Mouse (Mus musculus): Measurements from ENCODE around the gene Cdc73. TPM values are rescaled to one million over a fixed set of nuclear protein-coding genes. Genes with fewer than 3 reads are reported as not detected.

The Cdc73 gene
- polyA plus RNA-seq, 1 experiment from 2014 or later = 18.2 TPM

DNA sequence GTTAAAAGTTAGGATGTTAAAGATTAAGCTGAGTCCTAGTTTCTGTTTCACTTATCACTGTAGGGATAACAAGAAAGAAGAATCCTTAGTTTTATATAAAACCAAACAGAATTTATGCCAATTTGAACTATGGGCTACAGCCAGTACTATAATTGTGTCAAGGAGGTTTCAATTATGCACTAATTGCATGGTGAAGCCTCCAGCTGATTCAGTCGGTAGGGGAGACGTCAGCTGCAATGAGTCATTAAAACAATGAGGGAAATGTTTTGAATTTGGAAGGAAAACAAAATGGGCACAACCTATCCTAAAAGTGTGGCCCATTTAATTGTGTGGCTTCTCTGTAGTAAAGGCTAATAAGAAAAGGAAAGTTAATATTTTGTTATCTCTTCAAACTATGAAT, 82.9 kb downstream of the Cdc73 start:
- H3K27me3 ChIP-seq (replicated peaks) = no peaks in the 10 kb centered on the region
- no peak overlapping the region for H3K4me2 ChIP-seq
- no peaks in the 10 kb centered on the region; the same call in 1 of the 2 replicates for H3K36me3 ChIP-seq (replicated peaks)
- no peak overlapping the region for H3K9ac ChIP-seq
- no peaks in the 10 kb centered on the region for H3K4me1 ChIP-seq
- H3K9me3 ChIP-seq = no peaks in the 10 kb centered on the region
- ATAC-seq (replicated peaks) = no peak
- no peak overlapping the region for H3K4me3 ChIP-seq
- H3K27ac ChIP-seq = no peak overlapping the region
- 54% methylated on average over 2 of the region's 2 CpGs for WGBS

DNA sequence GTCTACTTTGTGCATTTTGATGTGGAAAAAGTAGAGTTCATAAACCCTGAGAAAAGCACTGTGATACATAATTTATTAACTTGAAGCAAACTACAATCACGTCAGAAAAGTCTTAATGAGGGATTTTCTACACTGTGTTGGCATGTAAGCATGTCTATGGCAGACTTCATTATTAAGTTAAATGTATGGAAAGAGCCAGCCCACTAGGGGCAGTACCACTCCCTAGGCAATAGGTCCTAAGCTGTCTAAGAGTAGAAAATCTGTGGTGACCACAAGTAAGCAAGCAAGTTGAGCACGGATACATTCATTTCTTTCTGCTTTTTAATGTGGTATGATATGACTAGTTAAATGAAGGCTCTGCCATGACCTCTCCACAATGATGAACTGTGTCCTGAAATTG, 89.8 kb downstream of the Cdc73 start:
- H3K4me3 ChIP-seq = no peak overlapping the region
- H3K4me1 ChIP-seq = no peaks in the 10 kb centered on the region
- H3K27me3 ChIP-seq (replicated peaks) = no peaks in the 10 kb centered on the region
- H3K9ac ChIP-seq = no peak overlapping the region
- no peak for ATAC-seq (replicated peaks)
- H3K27ac ChIP-seq = no peak overlapping the region
- no peak overlapping the region for H3K4me2 ChIP-seq
- WGBS = 90% methylated on average over 2 of the region's 2 CpGs
- no peaks in the 10 kb centered on the region for H3K9me3 ChIP-seq
- H3K36me3 ChIP-seq (replicated peaks) = peaks cover 3% of the 10 kb centered on the region

DNA sequence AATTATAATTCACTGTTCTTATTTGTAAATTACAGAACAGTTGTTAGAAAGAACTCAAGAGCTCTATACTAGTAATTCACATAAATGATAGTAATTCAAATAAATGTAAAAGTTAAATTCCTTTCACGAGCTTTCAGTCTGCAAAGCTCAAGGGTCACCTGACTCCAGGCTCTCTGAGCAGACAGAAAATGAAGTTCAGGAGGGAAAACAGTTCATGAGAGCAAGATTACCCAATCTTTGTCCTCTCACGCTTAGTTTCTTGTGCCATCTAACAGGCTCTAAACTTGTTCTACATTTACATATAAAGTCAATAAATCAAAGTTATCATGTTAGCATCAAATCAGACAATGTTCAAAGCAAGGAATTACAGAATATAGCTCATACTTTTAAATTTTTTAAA, 93.8 kb downstream of the Cdc73 start:
- H3K27ac ChIP-seq = no peak overlapping the region
- H3K36me3 ChIP-seq (replicated peaks) = peaks cover 3% of the 10 kb centered on the region; the same call in 1 of the 2 replicates
- H3K27me3 ChIP-seq (replicated peaks) = no peaks in the 10 kb centered on the region
- no peaks in the 10 kb centered on the region for H3K9me3 ChIP-seq
- H3K4me2 ChIP-seq = no peak overlapping the region
- 82% methylated on average over 2 of the region's 2 CpGs for WGBS
- ATAC-seq (replicated peaks) = no peak
- H3K9ac ChIP-seq = no peak overlapping the region
- no peaks in the 10 kb centered on the region for H3K4me1 ChIP-seq
- no peak overlapping the region for H3K4me3 ChIP-seq

DNA sequence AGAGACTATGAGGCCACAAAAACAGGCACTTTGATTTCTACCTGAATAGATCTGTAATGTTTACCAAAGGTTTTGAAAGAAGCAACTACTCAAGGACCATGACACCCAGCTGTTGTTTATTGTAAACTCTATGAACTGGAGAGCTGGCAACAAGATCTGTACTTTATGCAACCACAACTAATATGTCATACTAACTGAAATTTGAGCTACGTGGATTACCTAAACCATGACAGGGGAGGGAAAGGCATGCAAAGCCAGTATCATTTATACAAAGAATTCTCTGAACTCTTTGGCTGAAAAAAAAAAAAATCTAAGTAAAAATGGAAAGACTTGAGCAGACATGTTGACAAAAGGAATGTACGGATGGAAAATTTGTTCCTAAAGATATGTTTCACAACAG, 105.8 kb downstream of the Cdc73 start:
- ATAC-seq (replicated peaks) = no peak
- no peaks in the 10 kb centered on the region for H3K27me3 ChIP-seq (replicated peaks)
- no peak overlapping the region for H3K9ac ChIP-seq
- 94% methylated on average over 2 of the region's 2 CpGs for WGBS
- no peak overlapping the region for H3K27ac ChIP-seq
- H3K4me3 ChIP-seq = no peak overlapping the region
- H3K4me1 ChIP-seq = no peaks in the 10 kb centered on the region
- no peaks in the 10 kb centered on the region for H3K9me3 ChIP-seq
- H3K4me2 ChIP-seq = no peak overlapping the region
- H3K36me3 ChIP-seq (replicated peaks) = no peaks in the 10 kb centered on the region

DNA sequence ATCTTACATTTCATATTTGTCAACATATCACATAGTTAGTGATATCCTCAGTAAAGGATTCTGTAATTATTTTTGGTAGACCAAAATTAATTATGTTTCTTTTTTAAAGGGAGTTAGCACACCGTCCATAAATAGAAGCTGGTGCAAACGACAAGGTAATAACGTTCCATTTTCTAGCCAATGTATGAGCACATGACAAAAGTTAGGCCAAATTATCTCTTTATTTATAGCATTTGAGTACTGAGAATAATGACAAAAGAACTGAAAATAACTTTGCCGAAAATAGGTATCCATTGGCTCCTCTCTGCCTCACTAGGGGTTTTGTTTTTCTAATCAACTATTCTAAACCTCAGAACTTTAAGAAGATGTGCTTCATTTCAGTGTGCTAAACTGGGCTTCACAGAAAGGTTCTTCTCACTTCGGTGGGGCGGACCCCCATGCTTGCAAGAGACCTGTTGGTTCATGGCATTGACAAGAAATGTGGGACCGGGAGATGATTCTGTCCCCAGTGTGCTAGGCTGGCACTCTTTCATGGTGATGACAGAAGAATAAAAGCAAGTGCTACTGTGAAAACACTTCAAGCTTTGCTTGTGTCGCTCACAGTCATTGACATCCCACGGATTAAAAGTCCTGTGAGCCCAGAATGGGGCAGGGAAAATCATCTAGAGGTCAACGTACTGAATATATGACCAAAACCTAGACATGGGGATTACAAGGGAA, 125.7 kb downstream of the Cdc73 start:
- H3K27ac ChIP-seq = no peak overlapping the region
- H3K36me3 ChIP-seq (replicated peaks) = no peaks in the 10 kb centered on the region
- H3K4me3 ChIP-seq = no peak overlapping the region
- H3K9me3 ChIP-seq = no peaks in the 10 kb centered on the region
- no peaks in the 10 kb centered on the region for H3K4me1 ChIP-seq
- H3K27me3 ChIP-seq (replicated peaks) = no peaks in the 10 kb centered on the region
- 84% methylated on average over 10 of the region's 10 CpGs for WGBS
- no peak overlapping the region for H3K9ac ChIP-seq
- H3K4me2 ChIP-seq = no peak overlapping the region
- no peak for ATAC-seq (replicated peaks)

DNA sequence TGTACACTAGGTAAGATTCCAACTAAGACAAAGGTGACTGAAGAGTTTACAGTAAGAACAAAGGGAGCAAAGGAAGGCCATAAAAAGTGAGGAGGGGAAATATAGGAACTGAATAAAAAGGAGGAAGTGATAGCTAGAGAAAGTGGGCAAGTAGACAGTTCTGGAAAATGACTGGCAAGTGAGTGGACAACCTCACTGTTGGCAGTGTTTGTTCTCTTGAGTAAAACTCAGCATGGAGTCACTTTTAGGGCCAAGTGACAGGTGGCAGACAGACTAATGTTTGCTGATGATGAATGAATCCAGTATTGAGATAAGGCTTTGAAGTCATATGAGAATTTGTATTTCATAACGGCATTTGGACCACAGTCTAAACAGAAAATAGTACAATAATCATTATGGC, 144.5 kb downstream of the Cdc73 start:
- Histone ChIP-seq H3K4me1 (no peaks in the 10 kb centered on the region), H3K27me3 (replicated peaks) (no peaks in the 10 kb centered on the region), H3K4me3 (no peak overlapping the region), H3K36me3 (replicated peaks) (no peaks in the 10 kb centered on the region), H3K9me3 (no peaks in the 10 kb centered on the region), H3K9ac (no peak overlapping the region), H3K27ac (no peak overlapping the region), H3K4me2 (no peak overlapping the region)
- 90% methylated on average over 1 of the region's 1 CpGs for WGBS
- ATAC-seq (replicated peaks) = no peak

DNA sequence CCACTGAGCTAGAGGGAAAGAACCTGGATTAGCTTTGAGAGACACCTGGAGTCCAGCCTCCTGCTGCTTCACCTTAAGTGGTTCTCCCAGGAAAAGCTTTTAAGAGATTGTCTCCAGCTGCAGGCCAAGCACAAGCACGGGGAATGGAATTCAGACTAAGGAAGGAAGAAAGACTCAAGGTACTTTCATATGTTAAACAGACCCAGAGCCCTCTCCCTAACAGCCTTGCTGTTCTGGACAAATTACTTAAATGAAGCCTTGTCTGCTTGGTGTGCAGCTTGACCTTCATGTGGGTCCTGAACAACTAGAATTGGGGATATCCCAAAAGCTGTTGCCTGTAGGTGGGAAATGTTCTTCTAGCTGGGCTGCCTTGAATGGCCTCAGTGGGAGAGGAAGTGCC, 147.2 kb downstream of the Cdc73 start:
- no peaks in the 10 kb centered on the region for H3K9me3 ChIP-seq
- H3K27me3 ChIP-seq (replicated peaks) = no peaks in the 10 kb centered on the region
- 6% methylated on average over 1 of the region's 1 CpGs for whole genome bisulfite sequencing
- H3K9ac ChIP-seq = no peak overlapping the region
- H3K4me2 ChIP-seq = no peak overlapping the region
- no peak for ATAC-seq (replicated peaks)
- H3K36me3 ChIP-seq (replicated peaks) = no peaks in the 10 kb centered on the region
- H3K4me1 ChIP-seq = no peaks in the 10 kb centered on the region
- H3K4me3 ChIP-seq = no peak overlapping the region
- H3K27ac ChIP-seq = no peak overlapping the region

DNA sequence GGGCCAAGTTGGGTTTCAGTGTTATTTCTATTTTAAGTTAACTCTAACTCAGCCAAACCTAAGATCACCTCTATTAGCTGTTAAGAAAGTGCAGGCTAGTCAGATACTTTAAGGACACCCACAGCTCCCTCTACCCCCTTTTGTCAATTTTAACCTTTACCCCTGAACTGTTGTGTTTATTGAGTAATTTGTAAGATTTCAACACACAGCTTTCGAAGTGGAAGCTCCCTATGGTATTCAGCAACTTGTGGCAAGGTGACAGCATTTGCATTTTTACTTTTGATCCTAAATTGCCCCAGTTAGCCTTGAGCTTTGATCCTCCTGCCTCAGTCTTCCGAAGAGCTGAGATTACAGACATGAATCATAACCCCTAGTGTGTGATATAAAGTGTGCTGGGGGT, 148.1 kb downstream of the Cdc73 start:
- Histone ChIP-seq H3K27ac (no peak overlapping the region), H3K9ac (no peak overlapping the region), H3K4me3 (no peak overlapping the region), H3K4me2 (no peak overlapping the region), H3K36me3 (replicated peaks) (no peaks in the 10 kb centered on the region), H3K9me3 (no peaks in the 10 kb centered on the region), H3K27me3 (replicated peaks) (no peaks in the 10 kb centered on the region), H3K4me1 (no peaks in the 10 kb centered on the region)
- no peak for ATAC-seq (replicated peaks)
- WGBS = 64% methylated on average over 2 of the region's 2 CpGs

Other genes with a start within 250 kb of the Cdc73 start
- 6.5 and 7.0 TPM in 2 replicates for gene B3galt2, start 62.2 kb downstream of the Cdc73 start, polyA plus RNA-seq (2015; fragmentation: Nextera tagmentation; extraction: Ambion mirVana)
- 105 and 111 TPM in 2 replicates for gene Glrx2, start 13.4 kb upstream of the Cdc73 start, polyA plus RNA-seq (2015; fragmentation: Nextera tagmentation; extraction: Ambion mirVana)
- 34.6 and 36.0 TPM in 2 replicates for gene Trove2, start 74.2 kb upstream of the Cdc73 start, polyA plus RNA-seq (2015; fragmentation: Nextera tagmentation; extraction: Ambion mirVana)
- 63.0 and 68.6 TPM in 2 replicates for gene Uchl5, start 74.4 kb upstream of the Cdc73 start, polyA plus RNA-seq (2015; fragmentation: Nextera tagmentation; extraction: Ambion mirVana)